Mouse (Mus musculus): ENCODE measurements around the gene Tut1. TPM values are rescaled to one million over a fixed set of nuclear protein-coding genes. Genes with fewer than 3 reads are reported as not detected.
"Not testable (repeated sequence)": the region's sequence is repeated elsewhere in the genome, so short reads cannot be mapped to it uniquely, and the experiment has no call there.

The Tut1 gene
- polyA plus RNA-seq, 1 experiment from 2014 or later: 30.0 TPM

DNA sequence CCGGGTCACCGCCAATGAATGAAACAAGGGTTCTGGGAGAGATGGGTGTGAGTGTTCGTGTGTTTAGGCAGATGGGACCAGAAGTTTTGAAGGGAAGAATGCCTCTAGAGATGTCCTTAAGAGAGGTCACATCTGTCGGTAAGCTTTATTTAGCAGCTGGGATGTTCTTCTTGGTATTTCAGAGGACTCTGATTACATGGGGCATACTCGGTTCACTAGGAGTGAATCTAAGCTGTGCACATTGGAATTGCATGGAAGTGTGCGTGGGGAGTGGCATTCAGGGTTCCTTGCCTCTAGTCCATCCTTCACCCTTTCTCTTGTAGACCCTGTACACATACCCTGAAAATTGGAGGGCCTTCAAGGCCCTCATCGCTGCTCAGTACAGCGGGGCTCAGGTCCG lies 14.2 kb downstream of the Tut1 start:
- Histone ChIP-seq H3K27me3 (no peaks in the 10 kb centered on the region), H3K9ac (peak overlapping the region; percentile 92), H3K27ac (peak overlapping the region; percentile 87), H3K9me3 (no peaks in the 10 kb centered on the region), H3K4me2 (peak overlapping the region; percentile 61), H3K36me3 (peaks cover 71% of the 10 kb centered on the region), H3K4me3 (peak overlapping the region; percentile 75), H3K4me1 (peaks cover 17% of the 10 kb centered on the region)
- no peak for ATAC-seq (ENCODE audit: insufficient number of reproducible peaks, low FRiP score, low TSS enrichment, low read depth)
- WGBS: 4% methylated on average over 9 of the region's 9 CpGs

GRCm38 (mm10) chr19:8972491-8972890 lies 18.8 kb downstream of the Tut1 start:
- H3K9me3 ChIP-seq; H3K27me3 ChIP-seq; H3K4me3 ChIP-seq; ATAC-seq (ENCODE audit: insufficient number of reproducible peaks, low FRiP score, low TSS enrichment, low read depth); H3K4me2 ChIP-seq; H3K9ac ChIP-seq; H3K27ac ChIP-seq: not testable (repeated sequence)
- 89% methylated on average over 8 of the region's 8 CpGs for WGBS
- Histone ChIP-seq H3K4me1 (peaks cover 12% of the 10 kb centered on the region), H3K36me3 (peaks cover 87% of the 10 kb centered on the region)

- Histone ChIP-seq H3K27ac (no peak overlapping the region), H3K4me2 (no peak overlapping the region), H3K9ac (no peak overlapping the region), H3K27me3 (no peaks in the 10 kb centered on the region), H3K4me1 (peaks cover 5% of the 10 kb centered on the region), H3K9me3 (no peaks in the 10 kb centered on the region), H3K36me3 (peaks cover 97% of the 10 kb centered on the region), H3K4me3 (no peak overlapping the region)
- WGBS: 82% methylated on average over 1 of the region's 1 CpGs
- ATAC-seq (ENCODE audit: insufficient number of reproducible peaks, low FRiP score, low TSS enrichment, low read depth): no peak
These were observed 21.0 kb downstream of the Tut1 start for GRCm38 (mm10) chr19:8974638-8975037.

DNA sequence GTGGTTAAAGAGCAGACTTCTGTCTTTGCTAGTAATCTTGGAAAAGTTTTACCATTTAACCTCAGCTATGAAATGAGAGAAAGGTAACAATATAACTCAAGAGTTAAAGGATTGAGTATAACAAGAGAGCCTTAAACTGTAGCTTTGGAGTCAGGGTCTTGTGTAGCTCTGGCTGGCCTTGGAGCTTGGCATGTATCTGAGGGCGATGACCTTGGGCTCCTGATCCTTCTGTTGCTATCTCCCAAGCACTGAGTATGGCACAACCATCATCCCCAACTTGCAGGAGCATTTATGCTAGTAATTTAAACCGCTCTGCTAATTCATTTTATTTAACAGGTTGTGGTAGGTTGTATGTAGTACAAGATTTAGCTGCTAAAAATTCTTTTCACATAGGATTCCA lies 21.8 kb downstream of the Tut1 start:
- Histone ChIP-seq H3K4me3 (no peak overlapping the region), H3K4me2 (no peak overlapping the region), H3K27ac (no peak overlapping the region), H3K9me3 (no peaks in the 10 kb centered on the region), H3K27me3 (no peaks in the 10 kb centered on the region), H3K9ac (no peak overlapping the region), H3K36me3 (peaks cover 95% of the 10 kb centered on the region), H3K4me1 (peaks cover 6% of the 10 kb centered on the region)
- no peak for ATAC-seq (ENCODE audit: insufficient number of reproducible peaks, low FRiP score, low TSS enrichment, low read depth)
- WGBS: 95% methylated on average over 2 of the region's 2 CpGs

GRCm38 (mm10) chr19:8976535-8976934 lies 22.9 kb downstream of the Tut1 start:
- H3K36me3 ChIP-seq: peaks cover 91% of the 10 kb centered on the region
- WGBS: 29% methylated on average over 3 of the region's 3 CpGs

GRCm38 (mm10) chr19:8980771-8981170 lies 27.1 kb downstream of the Tut1 start:
- H3K4me3 ChIP-seq: no peak overlapping the region
- H3K4me1 ChIP-seq: peaks cover 54% of the 10 kb centered on the region
- H3K9me3 ChIP-seq: no peaks in the 10 kb centered on the region
- no peak overlapping the region for H3K9ac ChIP-seq
- peaks cover 50% of the 10 kb centered on the region for H3K36me3 ChIP-seq
- 40% methylated on average over 5 of the region's 5 CpGs for WGBS
- no peak overlapping the region for H3K4me2 ChIP-seq
- no peaks in the 10 kb centered on the region for H3K27me3 ChIP-seq
- ATAC-seq (ENCODE audit: insufficient number of reproducible peaks, low FRiP score, low TSS enrichment, low read depth): no peak
- H3K27ac ChIP-seq: peak overlapping the region; percentile 71

More at GRCm38 (mm10) chr19:8976535-8976934, 22.9 kb downstream of the Tut1 start:
- no peaks in the 10 kb centered on the region for H3K9me3 ChIP-seq
- H3K27me3 ChIP-seq: no peaks in the 10 kb centered on the region
- peak overlapping the region; percentile 62 for H3K27ac ChIP-seq
- H3K9ac ChIP-seq: no peak overlapping the region
- H3K4me2 ChIP-seq: no peak overlapping the region
- no peak overlapping the region for H3K4me3 ChIP-seq
- peaks cover 15% of the 10 kb centered on the region for H3K4me1 ChIP-seq
- no peak for ATAC-seq (ENCODE audit: insufficient number of reproducible peaks, low FRiP score, low TSS enrichment, low read depth)

- H3K36me3 ChIP-seq: peaks cover 42% of the 10 kb centered on the region
- ATAC-seq (ENCODE audit: insufficient number of reproducible peaks, low FRiP score, low TSS enrichment, low read depth): no peak; the same call in 1 of the 2 replicates
- H3K9me3 ChIP-seq: no peaks in the 10 kb centered on the region
- no peak overlapping the region for H3K9ac ChIP-seq
- WGBS: 69% methylated on average over 2 of the region's 2 CpGs
- no peak overlapping the region for H3K4me3 ChIP-seq
- H3K27me3 ChIP-seq: no peaks in the 10 kb centered on the region
- peaks cover 49% of the 10 kb centered on the region for H3K4me1 ChIP-seq
- peak overlapping the region; percentile 75; the same call in 1 of the 2 replicates for H3K27ac ChIP-seq
- H3K4me2 ChIP-seq: no peak overlapping the region
These were observed 28.0 kb downstream of the Tut1 start for GRCm38 (mm10) chr19:8981450-8982168.

DNA sequence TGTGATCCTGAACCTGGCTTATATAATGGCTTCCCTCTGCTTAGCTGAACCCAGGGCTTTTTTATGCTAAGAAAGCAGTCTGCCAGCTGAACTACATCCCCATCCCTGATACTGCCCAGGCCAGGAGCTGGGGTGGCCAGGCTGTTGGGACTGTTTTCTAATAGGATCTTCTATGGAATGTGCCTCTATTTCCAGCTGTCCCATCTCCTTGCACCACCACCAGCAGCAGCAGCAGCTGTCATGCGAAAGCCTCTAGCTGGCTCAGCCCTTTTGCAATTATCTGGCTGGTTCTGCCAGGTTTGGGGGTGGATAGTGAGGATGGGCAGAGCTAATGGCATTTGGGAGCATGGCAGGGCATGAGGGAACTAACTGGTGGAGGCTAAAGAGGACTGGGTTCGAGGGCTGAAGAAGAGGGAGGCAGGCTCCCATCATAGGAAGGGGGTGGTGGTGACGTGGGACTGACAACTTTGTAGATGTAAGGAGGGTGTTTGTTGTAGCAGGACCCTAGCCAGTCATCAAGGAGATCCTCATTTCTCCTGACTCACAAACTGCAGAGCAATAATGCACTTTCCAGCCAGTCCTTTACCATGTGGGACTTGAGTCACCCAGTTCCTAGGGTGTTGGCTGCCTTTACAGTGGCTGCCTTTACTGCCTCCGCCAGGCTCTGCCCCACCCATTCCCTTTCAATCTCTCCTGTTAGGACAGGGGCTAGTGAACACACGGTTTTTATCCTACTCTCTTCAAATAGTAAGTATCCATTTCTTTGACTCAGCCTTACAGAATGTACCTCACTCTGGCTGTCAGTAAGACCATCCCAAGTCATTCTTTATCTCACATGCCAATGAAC lies 28.9 kb downstream of the Tut1 start:
- Histone ChIP-seq H3K27me3 (no peaks in the 10 kb centered on the region), H3K4me2 (no peak overlapping the region), H3K9ac (no peak overlapping the region), H3K36me3 (peaks cover 33% of the 10 kb centered on the region), H3K9me3 (no peaks in the 10 kb centered on the region), H3K4me3 (no peak overlapping the region), H3K4me1 (peaks cover 54% of the 10 kb centered on the region), H3K27ac (peak overlapping the region; percentile 75)
- peak; percentile 49; the same call in 1 of the 2 replicates for ATAC-seq (ENCODE audit: insufficient number of reproducible peaks, low FRiP score, low TSS enrichment, low read depth)
- WGBS: 46% methylated on average over 5 of the region's 5 CpGs

GRCm38 (mm10) chr19:8983150-8983650 lies 29.6 kb downstream of the Tut1 start:
- Histone ChIP-seq H3K9me3 (no peaks in the 10 kb centered on the region), H3K4me2 (no peak overlapping the region), H3K36me3 (peaks cover 26% of the 10 kb centered on the region), H3K4me3 (no peak overlapping the region), H3K27me3 (no peaks in the 10 kb centered on the region), H3K27ac (peak overlapping the region; percentile 75), H3K9ac (no peak overlapping the region), H3K4me1 (peaks cover 61% of the 10 kb centered on the region)
- WGBS: 41% methylated on average over 4 of the region's 4 CpGs
- ATAC-seq (ENCODE audit: insufficient number of reproducible peaks, low FRiP score, low TSS enrichment, low read depth): no peak

DNA sequence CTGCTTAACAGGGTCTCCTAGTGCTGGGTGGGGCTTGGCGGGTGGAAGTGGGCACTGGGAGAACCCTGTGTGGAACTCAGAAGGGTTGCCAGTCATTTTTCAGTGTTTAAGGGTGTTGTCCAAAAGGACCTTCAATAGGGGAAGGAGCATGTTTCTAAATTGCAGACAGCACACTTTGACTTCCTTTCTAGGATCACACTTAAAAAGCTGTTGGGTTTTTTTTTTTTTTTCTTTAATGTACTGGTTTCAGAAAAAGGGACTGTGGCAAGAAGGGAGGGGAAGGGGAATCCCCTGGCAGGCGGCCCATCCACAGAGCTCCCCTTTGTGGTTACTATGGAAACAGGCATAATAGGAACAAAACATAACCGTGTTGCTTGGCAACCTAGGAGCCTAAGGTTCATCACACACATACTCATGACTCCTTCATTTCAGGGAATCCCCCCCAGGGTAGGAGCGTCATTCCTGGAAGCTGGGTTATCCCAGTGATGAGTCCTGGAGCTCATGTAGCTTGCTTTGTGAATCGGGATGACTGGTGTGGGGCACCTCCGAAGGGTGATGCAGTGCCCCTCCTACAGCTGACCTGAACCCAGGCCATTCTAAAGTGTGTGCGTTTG lies 30.7 kb downstream of the Tut1 start:
- Histone ChIP-seq H3K36me3 (peaks cover 15% of the 10 kb centered on the region), H3K9ac (no peak overlapping the region), H3K27ac (peak overlapping the region; percentile 75), H3K9me3 (no peaks in the 10 kb centered on the region), H3K4me3 (no peak overlapping the region), H3K27me3 (no peaks in the 10 kb centered on the region), H3K4me1 (peaks cover 67% of the 10 kb centered on the region), H3K4me2 (no peak overlapping the region)
- ATAC-seq (ENCODE audit: insufficient number of reproducible peaks, low FRiP score, low TSS enrichment, low read depth): no peak
- 14% methylated on average over 7 of the region's 7 CpGs for WGBS

- H3K4me1 ChIP-seq: peaks cover 64% of the 10 kb centered on the region
- no peak overlapping the region for H3K4me3 ChIP-seq
- H3K4me2 ChIP-seq: no peak overlapping the region
- H3K9ac ChIP-seq: no peak overlapping the region
- no peaks in the 10 kb centered on the region for H3K9me3 ChIP-seq
- H3K36me3 ChIP-seq: peaks cover 2% of the 10 kb centered on the region; the same call in 1 of the 2 replicates
- 68% methylated on average over 5 of the region's 5 CpGs for WGBS
- no peak for ATAC-seq (ENCODE audit: insufficient number of reproducible peaks, low FRiP score, low TSS enrichment, low read depth)
- H3K27ac ChIP-seq: no peak overlapping the region
- no peaks in the 10 kb centered on the region for H3K27me3 ChIP-seq
These were observed 32.2 kb downstream of the Tut1 start for GRCm38 (mm10) chr19:8985891-8986290.
